ENCODE assay signal across 10 mouse cellular contexts in the genomic region with DNA sequence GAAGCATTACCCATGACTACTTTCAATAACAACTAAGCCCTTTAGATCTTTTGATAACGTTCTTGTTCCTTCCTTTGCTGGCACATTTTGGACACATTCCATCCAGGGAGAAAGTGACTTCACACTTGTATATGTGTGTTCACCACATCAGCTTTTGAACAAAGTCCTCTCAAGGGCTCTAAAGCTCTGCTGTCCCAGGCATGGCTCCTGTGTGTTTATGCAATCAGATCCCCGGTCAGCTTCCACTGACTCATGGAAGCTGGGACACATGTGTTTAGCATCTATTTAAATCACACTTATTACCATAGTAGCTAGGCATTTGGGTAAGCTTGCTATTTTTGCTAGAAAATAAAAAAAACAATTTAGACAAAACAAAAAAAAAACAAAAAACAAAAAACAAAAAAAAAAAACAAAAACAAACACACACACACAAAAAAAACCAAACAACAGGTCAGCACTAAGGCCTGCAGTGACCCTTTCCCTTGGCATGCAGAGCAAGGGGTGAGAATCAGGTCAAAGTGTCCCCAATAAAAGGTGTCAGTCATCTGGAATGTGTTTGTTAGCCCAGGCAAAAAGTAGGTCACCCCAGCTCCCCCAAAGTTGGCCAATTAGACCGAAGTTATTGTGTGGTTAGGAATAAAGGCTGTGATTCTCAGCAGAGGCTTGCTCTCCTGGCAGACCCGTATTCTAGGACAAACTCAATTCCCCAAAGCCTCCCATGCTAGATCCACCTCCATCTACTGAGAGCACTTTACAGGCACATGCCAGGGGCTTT.
A peak's percentile ranks its signal among the peaks of the same experiment; 100 is the strongest.
DNase-seq lines count a peak whose midpoint lies in the region; ATAC-seq and TF ChIP-seq lines count a peak whose summit lies in the region.
"Had no signal": no experiment of that assay in that cellular context is flagged by ENCODE, and none has a peak within 500 bp of the region (broad histone marks: within the 10 kb centered on the region; RNA-seq: fewer than 3 reads in every experiment).

No protein-coding gene starts in this region.

- H3K36me3 ChIP-seq in liver, postnatal 0 days (replicated peaks; ENCODE audit: insufficient read depth, low read length): no peaks in the 10 kb centered on the region
- no peaks in the 10 kb centered on the region for H3K36me3 ChIP-seq in lung, postnatal 0 days (ENCODE audit: insufficient read depth, low read length)
- H3K36me3 ChIP-seq: embryonic facial prominence, embryonic 12.5 days had no signal

- DNase-seq in gastrocnemius, adult 2 months: peak; percentile 33
- DNase-seq in gastrocnemius, postnatal 4 days (ENCODE audit: low spot score in 2 of 2): no peak
- peak; percentile 15 for DNase-seq in liver, postnatal 0 days
- DNase-seq in liver: no peak
- peak; percentile 13 to 54 for DNase-seq in layer of hippocampus, adult 2 months (ENCODE audit: low spot score in 2 of 2)
- DNase-seq in right cerebral cortex, postnatal 25 days: peak; percentile 25
- no peak for DNase-seq in lung, postnatal 0 days (ENCODE audit: low spot score)
- DNase-seq: kidney, adult 9 months had no signal

- no peaks in the 10 kb centered on the region for H3K9me3 ChIP-seq in liver, postnatal 0 days (ENCODE audit: low read length)
- H3K9me3 ChIP-seq in lung, postnatal 0 days (ENCODE audit: low read length): no peaks in the 10 kb centered on the region
- H3K9me3 ChIP-seq: embryonic facial prominence, embryonic 12.5 days had no signal

- no peak overlapping the region for H3K9ac ChIP-seq in liver, postnatal 0 days (replicated peaks)
- H3K9ac ChIP-seq in lung, postnatal 0 days (replicated peaks; ENCODE audit: low read depth): no peak overlapping the region
- H3K9ac ChIP-seq: embryonic facial prominence, embryonic 12.5 days; liver, embryonic 14.5 days had no signal

- H3K4me2 ChIP-seq in liver, postnatal 0 days (ENCODE audit: low read depth, low read length): no peak overlapping the region
- no peak overlapping the region for H3K4me2 ChIP-seq in lung, postnatal 0 days (replicated peaks; ENCODE audit: low read depth, low read length)
- H3K4me2 ChIP-seq: embryonic facial prominence, embryonic 12.5 days had no signal

- peak; percentile 92 for ATAC-seq in liver, postnatal 0 days
- ATAC-seq in lung, postnatal 0 days: no peak

- H3K4me3 ChIP-seq in gastrocnemius, adult 2 months: no peak overlapping the region
- no peak overlapping the region for H3K4me3 ChIP-seq in liver, postnatal 0 days (ENCODE audit: low read depth, low read length)
- no peak overlapping the region for H3K4me3 ChIP-seq in layer of hippocampus, adult 2 months
- no peak overlapping the region for H3K4me3 ChIP-seq in lung, postnatal 0 days (ENCODE audit: low read depth, low read length)
- H3K4me3 ChIP-seq: embryonic facial prominence, embryonic 12.5 days had no signal

- no peaks in the 10 kb centered on the region for H3K4me1 ChIP-seq in liver, postnatal 0 days (ENCODE audit: insufficient read depth)
- H3K4me1 ChIP-seq in lung, postnatal 0 days (ENCODE audit: insufficient read depth, low read depth, low read length): no peaks in the 10 kb centered on the region
- H3K4me1 ChIP-seq: embryonic facial prominence, embryonic 12.5 days had no signal

- H3K27ac ChIP-seq in gastrocnemius, adult 2 months: peak overlapping the region; percentile 53
- no peak overlapping the region for H3K27ac ChIP-seq in liver, postnatal 0 days (ENCODE audit: low read depth)
- peak overlapping the region; percentile 53; the same call in 1 of the 2 replicates for H3K27ac ChIP-seq in layer of hippocampus, adult 2 months
- no peak overlapping the region for H3K27ac ChIP-seq in lung, postnatal 0 days (ENCODE audit: low read length)
- H3K27ac ChIP-seq: embryonic facial prominence, embryonic 12.5 days; liver, embryonic 14.5 days had no signal

- WGBS in liver, postnatal 0 days (ENCODE audit: insufficient replicate concordance): 56% methylated on average over 4 of the region's 4 CpGs
- 50% methylated on average over 4 of the region's 4 CpGs for WGBS in lung, postnatal 0 days

- TF ChIP-seq EP300 in liver, postnatal 0 days (IDR thresholded peaks at IDR 0.05; ENCODE audit: low read depth): no peak
- TF ChIP-seq EP300 in lung, postnatal 0 days (IDR thresholded peaks at IDR 0.05): no peak

- intact Hi-C loops in gastrocnemius, adult 2 months (cut with DNase I): no loop called here

- H3K27me3 ChIP-seq in liver, postnatal 0 days (ENCODE audit: insufficient read depth, low read length): no peaks in the 10 kb centered on the region
- no peaks in the 10 kb centered on the region for H3K27me3 ChIP-seq in lung, postnatal 0 days (replicated peaks; ENCODE audit: insufficient read depth, low read length)
- H3K27me3 ChIP-seq: embryonic facial prominence, embryonic 12.5 days had no signal

- TF ChIP-seq CTCF in gastrocnemius, adult 2 months (IDR thresholded peaks at IDR 0.05): no peak
- no peak for TF ChIP-seq CTCF in liver, postnatal 0 days (IDR thresholded peaks at IDR 0.05; ENCODE audit: low read depth)
- no peak for TF ChIP-seq CTCF in layer of hippocampus, adult 2 months (conservative IDR thresholded peaks at IDR 0.05)
- no peak for TF ChIP-seq CTCF in lung, postnatal 0 days (IDR thresholded peaks at IDR 0.05)

Comparison
In these comparisons a context has a peak if more than half of its experiments do, and no peak if none do; other contexts are left out.
1. DNase-seq: peak in gastrocnemius, adult 2 months (single experiment), liver, postnatal 0 days (single experiment), layer of hippocampus, adult 2 months (2 of 2) and right cerebral cortex, postnatal 25 days (single experiment); none in gastrocnemius, postnatal 4 days (0 of 2), liver (single experiment) and lung, postnatal 0 days (single experiment).
2. H3K27ac ChIP-seq: peak in gastrocnemius, adult 2 months (single experiment) and layer of hippocampus, adult 2 months (single experiment); none in liver, postnatal 0 days (single experiment) and lung, postnatal 0 days (single experiment).